Mouse (Mus musculus) gastrocnemius, postnatal 10 days (tissue): ENCODE measurements at regions not wholly inside any gene's neighbourhood (a gene's known extent, or its start where the extent isn't known, plus 50 kb on each side); places are given as distances from the start of the nearest gene placed in this dataset.
A peak's percentile ranks its signal among the peaks of the same experiment; 100 is the strongest.

Experiments used
- DNase-seq: peaks from one replicate; pipeline ENCODE4 v3.0.0; 2021; ENCODE audit warnings: mixed read lengths

GRCm38 (mm10) chr10:120666202-120666860 is 190.1 kb upstream of the Hmga2 start:
- no peak for DNase-seq

- DNase-seq = no peak
Measured at GRCm38 (mm10) chr10:120665670-120666069, 189.4 kb upstream of the Hmga2 start.

GRCm38 (mm10) chr10:120664419-120664818 is 188.2 kb upstream of the Hmga2 start:
- DNase-seq = no peak

GRCm38 (mm10) chr10:120663396-120663795 is 187.1 kb upstream of the Hmga2 start:
- no peak for DNase-seq

GRCm38 (mm10) chr10:120660503-120660902 is 184.2 kb upstream of the Hmga2 start:
- DNase-seq = no peak

- DNase-seq = no peak
Measured at GRCm38 (mm10) chr10:120655238-120655931, 179.1 kb upstream of the Hmga2 start.

GRCm38 (mm10) chr10:120652525-120653215 is 176.4 kb upstream of the Hmga2 start:
- DNase-seq = no peak

- DNase-seq = no peak
Measured at GRCm38 (mm10) chr10:120651845-120652244, 175.6 kb upstream of the Hmga2 start.

GRCm38 (mm10) chr10:120650336-120650735 is 174.1 kb upstream of the Hmga2 start:
- no peak for DNase-seq

GRCm38 (mm10) chr10:120648741-120649140 is 172.5 kb upstream of the Hmga2 start:
- DNase-seq = no peak

- no peak for DNase-seq
Measured at GRCm38 (mm10) chr10:120648031-120648430, 171.8 kb upstream of the Hmga2 start.

- no peak for DNase-seq
Measured at GRCm38 (mm10) chr10:120647323-120647722, 171.1 kb upstream of the Hmga2 start.

GRCm38 (mm10) chr10:120646862-120647311 is 170.6 kb upstream of the Hmga2 start:
- peak; percentile 27 for DNase-seq

GRCm38 (mm10) chr10:120640847-120641246 is 164.6 kb upstream of the Hmga2 start:
- DNase-seq = no peak

GRCm38 (mm10) chr10:120638316-120638715 is 162.0 kb upstream of the Hmga2 start:
- no peak for DNase-seq

GRCm38 (mm10) chr10:120635818-120636543 is 159.7 kb upstream of the Hmga2 start:
- peak; percentile 9 for DNase-seq

GRCm38 (mm10) chr10:120635194-120635593 is 158.9 kb upstream of the Hmga2 start:
- no peak for DNase-seq

GRCm38 (mm10) chr10:120632071-120632470 is 155.8 kb upstream of the Hmga2 start:
- DNase-seq = no peak

- no peak for DNase-seq
Measured at GRCm38 (mm10) chr10:120628066-120628465, 151.8 kb upstream of the Hmga2 start.

- DNase-seq = no peak
Measured at GRCm38 (mm10) chr10:120625474-120625873, 149.2 kb upstream of the Hmga2 start.

- no peak for DNase-seq
Measured at GRCm38 (mm10) chr10:120624203-120624942, 148.1 kb upstream of the Hmga2 start.
